Mouse (Mus musculus) heart, adult 9 months (tissue): ENCODE results near the gene Eif4e3.
A peak's percentile ranks its signal among the peaks of the same experiment; 100 is the strongest.

Experiments used
- DNase-seq, 2 experiments: peaks; one replicate each; pipeline ENCODE4 v3.0.0; 2022; ENCODE audit warnings: low spot score in 2 of 2

Gene Eif4e3

GRCm38 (mm10) chr6:99624542-99624941 is 42.0 kb downstream of the Eif4e3 start:
- DNase-seq: no peak

GRCm38 (mm10) chr6:99623641-99624040 is 42.9 kb downstream of the Eif4e3 start:
- no peak for DNase-seq

- no peak for DNase-seq
These were observed 45.4 kb downstream of the Eif4e3 start for GRCm38 (mm10) chr6:99621167-99621566.

GRCm38 (mm10) chr6:99620471-99620870 is 46.1 kb downstream of the Eif4e3 start:
- no peak for DNase-seq

GRCm38 (mm10) chr6:99619964-99620363 is 46.6 kb downstream of the Eif4e3 start:
- DNase-seq: no peak

- DNase-seq: no peak
These were observed 47.1 kb downstream of the Eif4e3 start for GRCm38 (mm10) chr6:99619466-99619865.

GRCm38 (mm10) chr6:99617867-99618266 is 48.7 kb downstream of the Eif4e3 start:
- no peak for DNase-seq

GRCm38 (mm10) chr6:99617415-99617814 is 49.2 kb downstream of the Eif4e3 start:
- DNase-seq: no peak

- DNase-seq: peak in 1 of 2 experiments; percentile 46
These were observed 51.3 kb downstream of the Eif4e3 start for GRCm38 (mm10) chr6:99615272-99615751.

GRCm38 (mm10) chr6:99614566-99615271 is 51.9 kb downstream of the Eif4e3 start:
- DNase-seq: no peak

- DNase-seq: no peak
These were observed 54.7 kb downstream of the Eif4e3 start for GRCm38 (mm10) chr6:99611866-99612265.

GRCm38 (mm10) chr6:99610454-99611427 is 55.8 kb downstream of the Eif4e3 start:
- DNase-seq: peak in 1 of 2 experiments; percentile 37

GRCm38 (mm10) chr6:99606079-99606478 is 60.5 kb downstream of the Eif4e3 start:
- DNase-seq: no peak

GRCm38 (mm10) chr6:99604758-99605157 is 61.8 kb downstream of the Eif4e3 start:
- DNase-seq: no peak

GRCm38 (mm10) chr6:99602434-99602833 is 64.1 kb downstream of the Eif4e3 start:
- no peak for DNase-seq

GRCm38 (mm10) chr6:99600886-99601285 is 65.7 kb downstream of the Eif4e3 start:
- DNase-seq: peak in 1 of 2 experiments; percentile 23

- peak; percentile 27 to 41 for DNase-seq
These were observed 66.3 kb downstream of the Eif4e3 start for GRCm38 (mm10) chr6:99600168-99600793.

- no peak for DNase-seq
These were observed 66.9 kb downstream of the Eif4e3 start for GRCm38 (mm10) chr6:99599651-99600050.

GRCm38 (mm10) chr6:99599229-99599628 is 67.3 kb downstream of the Eif4e3 start:
- no peak for DNase-seq

GRCm38 (mm10) chr6:99577040-99577439 is 89.5 kb downstream of the Eif4e3 start:
- DNase-seq: no peak

- DNase-seq: no peak
These were observed 90.9 kb downstream of the Eif4e3 start for GRCm38 (mm10) chr6:99575633-99576032.
